Mouse (Mus musculus) C2C12 (cell line): Measurements from ENCODE around the gene Mn1. TPM values are rescaled to one million over a fixed set of nuclear protein-coding genes. Genes with fewer than 3 reads are reported as not detected.

ENCODE experiments used
- H3K27me3 ChIP-seq: one replicate; pipeline ENCODE4 v1.6.1; 2011; ENCODE audit not compliant: control insufficient read depth, insufficient read depth, insufficient read length
- H3K36me3 ChIP-seq: one replicate; pipeline ENCODE4 v1.6.1; 2011; ENCODE audit not compliant: control insufficient read depth, insufficient read depth
- H3K4me3 ChIP-seq: one replicate; pipeline ENCODE4 v1.5.1; 2011; ENCODE audit warnings: mild to moderate bottlenecking, control low read depth; ENCODE audit not compliant: poor library complexity, insufficient read depth, severe bottlenecking
- H3K79me2 ChIP-seq: one replicate; pipeline ENCODE4 v1.6.1; 2011; ENCODE audit not compliant: control insufficient read depth, insufficient read depth
- H3K79me3 ChIP-seq: one replicate; pipeline ENCODE4 v1.6.1; 2011; ENCODE audit warnings: low read depth, control low read depth
- H3ac ChIP-seq: one replicate; pipeline ENCODE3; 2011; ENCODE audit warnings: low read depth; ENCODE audit not compliant: control insufficient read depth, insufficient read length
- CEBPB ChIP-seq: IDR thresholded peaks from one replicate; pipeline ENCODE4 v1.6.1; 2011; ENCODE audit warnings: low read depth, mild to moderate bottlenecking, control low read depth, moderate library complexity
- CTCF ChIP-seq: IDR thresholded peaks from one replicate; pipeline ENCODE4 v1.5.1; 2011; ENCODE audit not compliant: control insufficient read depth, insufficient read depth, insufficient read length
- FOSL1 ChIP-seq: IDR thresholded peaks from one replicate; pipeline ENCODE4 v1.8.0; 2011; ENCODE audit warnings: mild to moderate bottlenecking, low read length; ENCODE audit not compliant: poor library complexity, insufficient read depth, severe bottlenecking
- MAX ChIP-seq: IDR thresholded peaks from one replicate; pipeline ENCODE4 v1.6.1; 2011; ENCODE audit warnings: mild to moderate bottlenecking, control low read depth
- MYOD1 ChIP-seq: IDR thresholded peaks from one replicate; pipeline ENCODE4 v1.6.1; 2011; ENCODE audit warnings: low read depth; ENCODE audit not compliant: control insufficient read depth, insufficient read length
- MYOG ChIP-seq: IDR thresholded peaks from one replicate; pipeline ENCODE4 v1.6.1; 2011; ENCODE audit not compliant: control insufficient read depth, insufficient read length; ENCODE audit errors: extremely low read depth
- USF1 ChIP-seq: IDR thresholded peaks from one replicate; pipeline ENCODE4 v1.6.1; 2011; ENCODE audit warnings: low read depth, mild to moderate bottlenecking, control low read depth, moderate library complexity
- polyA plus RNA-seq: library from polyadenylated mRNA; unstranded; fragments of >200 nt; fragmentation: generic; extraction: Trizol; gene quantifications from one replicate; pipeline ENCODE4 v1.2.1, GENCODE M21; 2012; ENCODE audit warnings: missing spikeins

The Mn1 gene
- polyA plus RNA-seq, 1 experiment = not detected

- Histone ChIP-seq H3K4me3 (no peak overlapping the region), H3K79me3 (no peaks in the 10 kb centered on the region), H3K36me3 (no peaks in the 10 kb centered on the region), H3K27me3 (peaks cover 17% of the 10 kb centered on the region), H3K79me2 (no peaks in the 10 kb centered on the region), H3ac (no peak overlapping the region)
- TF ChIP-seq CTCF = no peak
Observed at GRCm38 (mm10) chr5:111505241-111505640, 88.1 kb downstream of the Mn1 start.

GRCm38 (mm10) chr5:111505824-111506223 is 88.7 kb downstream of the Mn1 start:
- TF ChIP-seq CEBPB = no peak
- TF ChIP-seq USF1 = no peak
- TF ChIP-seq MYOD1 = no peak
- no peak for TF ChIP-seq MAX
- TF ChIP-seq FOSL1 = no peak
- no peak for TF ChIP-seq MYOG
- Histone ChIP-seq H3K4me3 (no peak overlapping the region), H3K36me3 (no peaks in the 10 kb centered on the region), H3K79me2 (no peaks in the 10 kb centered on the region), H3K27me3 (peaks cover 22% of the 10 kb centered on the region), H3K79me3 (no peaks in the 10 kb centered on the region), H3ac (no peak overlapping the region)

GRCm38 (mm10) chr5:111506410-111506809 is 89.2 kb downstream of the Mn1 start:
- Histone ChIP-seq H3K36me3 (no peaks in the 10 kb centered on the region), H3K4me3 (no peak overlapping the region), H3K27me3 (peaks cover 22% of the 10 kb centered on the region), H3K79me3 (no peaks in the 10 kb centered on the region), H3K79me2 (no peaks in the 10 kb centered on the region), H3ac (no peak overlapping the region)
- no peak for TF ChIP-seq MAX
- TF ChIP-seq CTCF = no peak
- no peak for TF ChIP-seq MYOG
- no peak for TF ChIP-seq FOSL1
- TF ChIP-seq CEBPB = no peak
- no peak for TF ChIP-seq MYOD1
- TF ChIP-seq USF1 = no peak

Other genes with a start within 250 kb of the Mn1 start
- gene Pitpnb, start 86.6 kb upstream of the Mn1 start, polyA plus RNA-seq = 54.1 TPM